Mouse (Mus musculus): ENCODE data around the gene Bsg. TPM values are rescaled to one million over a fixed set of nuclear protein-coding genes. Genes with fewer than 3 reads are reported as not detected.

Bsg gene
- polyA plus RNA-seq, 1 experiment from 2014 or later, result 500 TPM

DNA sequence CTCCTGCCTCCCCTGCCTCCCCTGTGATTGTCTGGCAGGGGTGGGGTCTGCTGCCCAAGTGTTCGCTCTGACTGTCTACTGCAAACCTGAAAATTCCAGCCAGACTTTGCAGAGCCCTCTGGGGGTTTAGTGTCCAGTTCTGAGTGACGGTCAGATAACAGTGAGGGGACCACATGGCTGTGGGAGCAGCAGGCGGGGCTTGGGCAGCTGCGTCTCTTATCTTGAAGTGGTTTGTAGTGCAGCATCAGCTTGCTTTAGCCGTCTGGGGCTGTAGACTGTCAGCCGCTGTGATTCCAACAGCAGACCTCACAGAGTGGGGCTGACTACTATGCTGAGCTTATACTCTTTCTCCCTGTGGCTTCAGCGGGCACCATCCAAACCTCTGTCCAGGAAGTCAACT is 5.0 kb downstream of the Bsg start:
- no peak for ATAC-seq (ENCODE audit: low FRiP score)
- Histone ChIP-seq H3K4me1 (peaks cover 33% of the 10 kb centered on the region), H3K9ac (no peak overlapping the region), H3K4me3 (replicated peaks) (no peak overlapping the region), H3K9me3 (no peaks in the 10 kb centered on the region), H3K27ac (no peak overlapping the region), H3K4me2 (no peak overlapping the region), H3K27me3 (peaks cover 5% of the 10 kb centered on the region; the same call in 1 of the 2 replicates), H3K36me3 (replicated peaks) (peaks cover 53% of the 10 kb centered on the region)
- WGBS, result 84% methylated on average over 7 of the region's 7 CpGs

DNA sequence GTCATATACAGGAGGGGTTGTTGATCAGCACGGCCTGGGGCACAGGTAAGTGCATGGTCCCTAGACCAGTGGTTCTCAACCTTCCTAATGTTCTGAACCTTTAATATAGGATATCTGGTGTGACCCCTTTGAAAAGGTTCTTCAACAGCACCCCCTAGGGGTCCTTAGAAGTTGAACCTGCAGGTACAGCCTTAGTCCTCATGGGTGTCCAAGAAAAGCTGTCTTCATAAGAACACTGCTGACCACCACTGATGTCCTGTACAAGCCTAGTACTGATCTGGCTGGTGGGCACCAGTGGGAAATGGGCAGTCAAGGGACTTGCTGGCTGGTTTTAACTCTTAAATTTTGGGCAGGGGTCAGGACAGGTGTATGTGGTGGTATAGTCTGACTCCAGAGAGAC is 7.7 kb downstream of the Bsg start:
- H3K9me3 ChIP-seq, result no peaks in the 10 kb centered on the region
- no peak overlapping the region for H3K4me3 ChIP-seq (replicated peaks)
- peaks cover 33% of the 10 kb centered on the region for H3K27me3 ChIP-seq
- peaks cover 16% of the 10 kb centered on the region for H3K4me1 ChIP-seq
- no peak for ATAC-seq (ENCODE audit: low FRiP score)
- H3K36me3 ChIP-seq (replicated peaks), result peaks cover 45% of the 10 kb centered on the region
- H3K4me2 ChIP-seq, result no peak overlapping the region
- H3K9ac ChIP-seq, result no peak overlapping the region
- H3K27ac ChIP-seq, result no peak overlapping the region
- 80% methylated on average over 1 of the region's 1 CpGs for whole genome bisulfite sequencing

DNA sequence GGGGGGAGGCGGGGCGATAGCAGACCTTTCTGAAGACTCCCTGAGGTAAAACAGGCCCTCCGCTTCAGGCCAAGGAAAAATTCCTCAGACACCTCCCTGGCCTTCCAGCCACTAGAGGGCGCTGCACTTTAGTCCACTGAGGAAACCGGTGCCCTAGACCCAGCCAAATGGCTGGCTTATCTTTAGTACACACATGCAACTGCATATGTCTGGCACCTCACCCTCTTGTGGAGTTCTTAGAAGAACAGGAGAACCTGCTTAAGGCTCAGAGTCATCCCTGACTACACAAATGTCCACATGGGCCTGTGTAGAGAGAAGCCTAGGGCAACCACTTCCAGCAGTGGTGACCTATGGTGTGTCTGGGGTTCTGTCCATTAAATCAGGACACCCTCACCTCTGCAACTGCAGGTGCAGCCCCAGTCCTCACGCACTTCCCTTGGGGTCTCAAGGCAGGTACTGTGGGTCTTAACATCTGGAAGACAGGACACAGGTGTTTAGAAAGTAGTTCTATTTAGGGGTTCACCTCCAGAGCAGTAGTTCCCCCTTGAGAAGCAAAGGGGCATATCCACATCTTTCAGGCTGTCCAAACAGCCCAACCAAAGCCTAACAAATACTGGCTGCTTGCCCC is 8.3 kb downstream of the Bsg start:
- Histone ChIP-seq H3K27ac (peak overlapping the region; percentile 42; the same call in 1 of the 2 replicates), H3K9me3 (no peaks in the 10 kb centered on the region), H3K4me3 (replicated peaks) (no peak overlapping the region), H3K4me1 (peaks cover 16% of the 10 kb centered on the region), H3K36me3 (replicated peaks) (peaks cover 42% of the 10 kb centered on the region), H3K9ac (no peak overlapping the region), H3K27me3 (peaks cover 39% of the 10 kb centered on the region), H3K4me2 (no peak overlapping the region)
- ATAC-seq (ENCODE audit: low FRiP score), result no peak
- 13% methylated on average over 4 of the region's 6 CpGs for WGBS

DNA sequence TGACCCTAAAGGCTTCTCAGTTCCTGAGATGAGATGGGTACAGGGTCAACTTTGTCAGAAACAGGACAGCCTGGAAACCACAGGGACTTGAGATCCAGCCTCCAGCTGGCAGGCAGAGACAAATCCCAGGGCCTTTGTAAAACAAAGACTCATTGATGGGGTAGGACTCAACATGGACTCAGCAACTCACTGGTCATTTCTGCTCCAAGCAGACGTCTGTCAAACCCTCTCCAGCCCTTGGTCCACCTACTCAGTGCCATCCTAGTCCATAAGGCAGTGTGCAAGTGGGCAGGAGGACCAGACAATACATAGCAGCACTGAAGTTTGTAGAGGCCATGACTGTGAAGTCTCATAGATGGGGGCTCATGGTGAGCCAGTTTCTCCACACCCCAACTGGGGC is 8.9 kb downstream of the Bsg start:
- no peak overlapping the region for H3K4me3 ChIP-seq (replicated peaks)
- H3K27ac ChIP-seq, result no peak overlapping the region; the same call in 1 of the 2 replicates
- H3K9me3 ChIP-seq, result no peaks in the 10 kb centered on the region
- 33% methylated on average over 1 of the region's 1 CpGs for WGBS
- no peak overlapping the region for H3K4me2 ChIP-seq
- H3K4me1 ChIP-seq, result peaks cover 16% of the 10 kb centered on the region
- peaks cover 42% of the 10 kb centered on the region for H3K36me3 ChIP-seq (replicated peaks)
- H3K27me3 ChIP-seq, result peaks cover 44% of the 10 kb centered on the region
- no peak overlapping the region for H3K9ac ChIP-seq
- no peak for ATAC-seq (ENCODE audit: low FRiP score)

DNA sequence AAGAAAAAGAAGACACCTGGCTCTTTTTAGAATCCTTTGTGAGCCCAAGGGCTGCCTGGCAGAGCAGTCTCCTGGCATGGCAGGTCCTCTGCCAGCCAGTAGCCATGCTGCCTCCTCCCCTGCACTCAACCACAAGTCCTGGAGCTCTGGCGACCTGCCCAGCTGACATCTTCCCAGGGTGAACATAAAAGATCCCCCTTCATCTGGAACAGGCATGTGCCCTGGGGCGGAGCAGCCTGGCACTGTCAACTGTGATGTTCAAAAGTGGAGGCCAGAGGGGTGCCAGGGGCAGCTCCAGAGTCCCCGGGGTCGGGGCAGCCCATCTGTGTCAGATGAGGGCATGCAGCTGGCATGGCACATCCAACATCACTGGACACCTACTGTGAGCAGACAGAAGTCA is 10.7 kb downstream of the Bsg start:
- ATAC-seq (ENCODE audit: low FRiP score), result no peak
- Histone ChIP-seq H3K9ac (no peak overlapping the region), H3K4me2 (no peak overlapping the region), H3K4me1 (peaks cover 16% of the 10 kb centered on the region), H3K27ac (no peak overlapping the region), H3K9me3 (no peaks in the 10 kb centered on the region), H3K27me3 (peaks cover 62% of the 10 kb centered on the region), H3K4me3 (replicated peaks) (no peak overlapping the region), H3K36me3 (replicated peaks) (peaks cover 26% of the 10 kb centered on the region)
- WGBS, result 72% methylated on average over 4 of the region's 4 CpGs

DNA sequence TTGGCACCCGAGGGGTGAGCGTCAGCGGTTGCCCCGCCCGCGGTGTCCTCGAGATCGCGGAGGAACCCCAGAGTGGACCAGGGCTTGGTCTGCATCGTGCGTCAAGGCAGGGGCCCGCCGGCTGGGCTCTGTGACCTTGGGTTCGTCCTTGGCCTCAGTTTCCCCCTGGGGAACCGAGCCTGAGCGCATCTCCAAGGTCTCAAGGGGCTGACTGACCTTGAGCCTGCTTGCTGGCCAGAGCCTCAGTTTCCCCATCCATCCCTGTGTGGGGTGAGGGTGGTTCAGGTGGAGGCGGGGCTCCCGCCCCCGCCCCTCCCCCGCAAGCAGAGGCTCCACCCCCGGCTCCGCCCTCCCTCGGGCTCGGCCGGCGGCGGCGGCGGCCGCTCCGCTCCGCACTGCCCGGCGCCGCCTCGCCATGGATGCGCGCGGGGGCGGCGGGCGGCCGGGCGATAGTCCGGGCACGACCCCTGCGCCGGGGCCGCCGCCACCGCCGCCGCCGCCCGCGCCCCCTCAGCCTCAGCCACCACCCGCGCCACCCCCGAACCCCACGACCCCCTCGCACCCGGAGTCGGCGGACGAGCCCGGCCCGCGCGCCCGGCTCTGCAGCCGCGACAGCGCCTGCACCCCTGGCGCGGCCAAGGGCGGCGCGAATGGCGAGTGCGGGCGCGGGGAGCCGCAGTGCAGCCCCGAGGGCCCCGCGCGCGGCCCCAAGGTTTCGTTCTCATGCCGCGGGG is 12.1 kb downstream of the Bsg start, which contains the start of gene Hcn2:
Hcn2 (plus strand) TSS at position 381 of the 734 bp plus-strand sequence.
- Histone ChIP-seq H3K9ac (peak within 1 kb of the TSS; percentile 68), H3K9me3 (no peaks in the 10 kb centered on the region), H3K4me1 (peaks cover 16% of the 10 kb centered on the region), H3K27me3 (peaks cover 71% of the 10 kb centered on the region), H3K4me2 (peak within 1 kb of the TSS; percentile 93), H3K27ac (no peak within 1 kb of the TSS), H3K4me3 (replicated peaks) (peak within 1 kb of the TSS; percentile 63), H3K36me3 (replicated peaks) (peaks cover 12% of the 10 kb centered on the region)
- WGBS, result 2% methylated on average over 37 of the region's 91 CpGs
- ATAC-seq (ENCODE audit: low FRiP score), result peak; percentile 73

DNA sequence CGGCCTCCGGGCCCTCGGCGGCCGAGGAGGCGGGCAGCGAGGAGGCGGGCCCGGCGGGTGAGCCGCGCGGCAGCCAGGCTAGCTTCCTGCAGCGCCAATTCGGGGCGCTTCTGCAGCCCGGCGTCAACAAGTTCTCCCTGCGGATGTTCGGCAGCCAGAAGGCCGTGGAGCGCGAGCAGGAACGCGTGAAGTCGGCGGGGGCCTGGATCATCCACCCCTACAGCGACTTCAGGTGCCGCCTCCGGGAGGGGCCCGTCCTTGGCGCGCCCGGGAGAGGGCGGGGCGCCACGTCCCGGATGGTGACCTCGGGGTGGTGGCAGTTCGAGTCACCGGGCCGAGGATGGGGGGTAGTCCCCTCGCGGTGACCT is 12.7 kb downstream of the Bsg start:
- peaks cover 71% of the 10 kb centered on the region for H3K27me3 ChIP-seq
- H3K27ac ChIP-seq, result no peak overlapping the region
- H3K4me1 ChIP-seq, result peaks cover 16% of the 10 kb centered on the region
- H3K4me2 ChIP-seq, result peak overlapping the region; percentile 93
- H3K4me3 ChIP-seq (replicated peaks), result peak overlapping the region; percentile 63
- no peaks in the 10 kb centered on the region for H3K9me3 ChIP-seq
- peak; percentile 37 for ATAC-seq (ENCODE audit: low FRiP score)
- H3K9ac ChIP-seq, result peak overlapping the region; percentile 68
- peaks cover 6% of the 10 kb centered on the region; the same call in 1 of the 2 replicates for H3K36me3 ChIP-seq (replicated peaks)
- WGBS, result 1% methylated on average over 41 of the region's 44 CpGs

DNA sequence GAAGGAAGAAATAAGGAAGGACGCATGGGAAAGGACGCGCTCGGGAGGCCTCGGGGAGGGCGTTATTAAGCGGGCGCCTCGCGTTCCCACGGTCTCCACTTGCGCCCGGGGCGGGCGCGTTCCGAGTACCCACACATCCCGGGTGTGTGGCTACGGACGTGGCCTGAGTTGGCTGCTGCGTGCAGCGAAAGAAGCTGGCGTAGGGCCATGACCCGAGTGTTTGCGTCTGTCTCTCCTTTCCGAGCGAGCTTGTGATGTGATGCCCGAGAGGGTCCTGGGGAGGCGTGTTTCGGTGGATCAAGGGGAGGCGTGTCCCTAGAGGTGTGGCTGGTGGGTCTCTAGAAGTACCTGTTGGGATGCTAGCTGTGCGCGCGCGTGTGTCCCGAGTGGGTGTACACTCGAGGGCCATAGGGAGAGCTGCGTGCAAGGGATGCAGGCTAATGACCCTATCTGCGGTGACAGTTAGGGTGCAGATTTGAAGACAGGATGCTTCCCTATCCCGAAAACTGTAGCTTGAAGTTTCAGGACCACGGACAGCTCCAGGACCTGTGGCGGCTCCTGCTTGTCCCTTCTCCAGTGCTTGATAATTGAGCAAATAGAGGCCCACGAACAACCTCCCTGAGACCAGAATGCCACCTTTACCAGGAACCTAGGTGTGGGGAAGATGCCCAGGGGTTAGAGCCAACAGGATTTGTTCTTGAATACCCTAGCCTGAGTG is 13.5 kb downstream of the Bsg start:
- 2% methylated on average over 43 of the region's 43 CpGs for WGBS
- ATAC-seq (ENCODE audit: low FRiP score), result no peak
- no peaks in the 10 kb centered on the region for H3K9me3 ChIP-seq
- no peak overlapping the region for H3K27ac ChIP-seq
- H3K9ac ChIP-seq, result no peak overlapping the region
- peak overlapping the region; percentile 93 for H3K4me2 ChIP-seq
- no peaks in the 10 kb centered on the region for H3K36me3 ChIP-seq (replicated peaks)
- H3K4me3 ChIP-seq (replicated peaks), result peak overlapping the region; percentile 63
- peaks cover 75% of the 10 kb centered on the region for H3K27me3 ChIP-seq
- peaks cover 16% of the 10 kb centered on the region for H3K4me1 ChIP-seq

DNA sequence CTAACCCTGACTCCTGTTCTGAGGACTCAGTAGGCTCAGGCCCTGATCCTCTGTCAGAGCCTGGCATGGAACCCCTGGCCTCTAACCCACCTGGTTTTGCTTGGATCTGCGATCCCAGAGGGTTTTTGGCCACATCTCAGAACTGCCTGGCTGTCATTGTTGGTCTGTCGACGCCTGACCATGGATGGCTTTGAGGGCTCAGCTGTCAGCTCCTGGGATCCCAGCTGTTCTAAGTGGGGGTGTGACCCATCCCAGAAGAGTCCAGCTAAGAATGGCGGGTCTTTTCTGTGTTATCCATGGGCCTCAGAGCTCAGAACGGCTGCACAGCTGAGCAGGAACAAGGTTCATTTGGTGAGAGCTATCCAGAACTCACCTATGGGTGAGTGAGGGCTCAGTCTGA is 16.8 kb downstream of the Bsg start:
- H3K9ac ChIP-seq, result no peak overlapping the region
- no peaks in the 10 kb centered on the region for H3K36me3 ChIP-seq (replicated peaks)
- peaks cover 15% of the 10 kb centered on the region for H3K4me1 ChIP-seq
- H3K27ac ChIP-seq, result no peak overlapping the region
- H3K4me2 ChIP-seq, result no peak overlapping the region
- H3K9me3 ChIP-seq, result no peaks in the 10 kb centered on the region
- H3K27me3 ChIP-seq, result peaks cover 51% of the 10 kb centered on the region
- H3K4me3 ChIP-seq (replicated peaks), result no peak overlapping the region
- WGBS, result 69% methylated on average over 5 of the region's 5 CpGs
- ATAC-seq (ENCODE audit: low FRiP score), result no peak

DNA sequence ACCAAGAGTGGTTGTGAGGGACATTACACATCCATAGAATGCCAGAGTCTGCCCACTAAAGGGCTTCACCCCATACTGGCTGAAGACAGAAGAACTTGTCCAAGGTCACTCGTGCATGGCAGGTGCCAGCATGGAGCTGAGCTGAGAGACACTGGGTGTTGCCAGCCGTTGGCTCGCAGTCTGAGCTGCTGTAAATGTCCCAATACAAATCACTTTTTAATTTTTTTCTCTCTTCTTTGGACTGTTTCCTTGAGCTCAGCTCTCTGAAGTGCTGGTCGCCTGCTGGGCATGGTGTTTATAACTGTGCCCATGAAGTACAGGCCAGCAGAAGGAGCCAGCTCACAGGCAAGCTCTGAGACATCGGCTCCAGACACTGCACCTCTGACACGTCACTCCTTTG is 18.8 kb downstream of the Bsg start:
- Histone ChIP-seq H3K4me1 (0 out of 2 replicates have a peak, but pooled peaks cover under 1% of the 10 kb centered on the region), H3K27ac (no peak overlapping the region), H3K27me3 (peaks cover 32% of the 10 kb centered on the region), H3K9me3 (no peaks in the 10 kb centered on the region), H3K4me3 (replicated peaks) (no peak overlapping the region), H3K36me3 (replicated peaks) (no peaks in the 10 kb centered on the region), H3K4me2 (no peak overlapping the region), H3K9ac (no peak overlapping the region)
- no peak for ATAC-seq (ENCODE audit: low FRiP score)
- WGBS, result 67% methylated on average over 6 of the region's 6 CpGs

DNA sequence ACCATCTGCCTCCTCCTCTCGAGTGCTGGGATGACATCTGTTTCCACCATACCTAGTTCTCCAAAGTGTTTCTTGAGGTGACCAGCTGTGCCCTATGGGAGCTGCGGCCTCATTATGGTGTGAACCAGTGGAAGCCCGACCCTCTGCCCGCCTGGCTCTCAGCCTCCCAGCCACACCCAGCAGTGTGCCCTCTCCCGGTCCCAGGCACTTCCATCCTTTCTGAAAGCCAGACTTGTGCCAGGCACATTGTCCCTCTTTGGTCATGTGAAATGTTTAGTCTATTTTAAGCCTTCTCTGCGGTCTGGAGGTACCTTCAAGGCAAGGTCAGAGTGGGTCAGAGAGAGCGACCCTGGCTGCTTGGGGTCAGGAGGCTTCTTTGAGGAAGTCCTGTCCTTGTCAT is 19.4 kb downstream of the Bsg start:
- Histone ChIP-seq H3K4me1 (no peaks in the 10 kb centered on the region), H3K4me2 (no peak overlapping the region), H3K36me3 (replicated peaks) (no peaks in the 10 kb centered on the region), H3K27me3 (peaks cover 25% of the 10 kb centered on the region), H3K27ac (no peak overlapping the region), H3K9ac (no peak overlapping the region), H3K4me3 (replicated peaks) (no peak overlapping the region), H3K9me3 (no peaks in the 10 kb centered on the region)
- ATAC-seq (ENCODE audit: low FRiP score), result no peak
- 91% methylated on average over 7 of the region's 7 CpGs for WGBS

DNA sequence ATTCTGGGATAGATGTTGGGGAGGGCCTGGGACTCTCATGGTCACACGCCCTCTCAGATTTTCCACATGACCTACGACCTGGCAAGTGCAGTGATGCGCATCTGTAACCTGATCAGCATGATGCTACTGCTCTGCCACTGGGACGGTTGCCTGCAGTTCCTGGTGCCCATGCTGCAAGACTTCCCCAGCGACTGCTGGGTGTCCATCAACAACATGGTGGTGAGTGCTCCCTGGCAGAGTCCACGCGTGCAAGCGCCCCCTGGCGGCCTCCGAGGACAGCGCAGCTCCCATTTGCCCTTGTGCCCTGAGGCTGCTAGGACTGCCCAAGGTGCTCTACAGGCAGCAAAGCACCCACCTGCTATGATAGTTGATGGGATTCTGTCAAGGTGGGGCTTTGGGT is 21.8 kb downstream of the Bsg start:
- Histone ChIP-seq H3K4me3 (replicated peaks) (no peak overlapping the region), H3K27me3 (peaks cover 3% of the 10 kb centered on the region; the same call in 1 of the 2 replicates), H3K9ac (no peak overlapping the region), H3K4me1 (no peaks in the 10 kb centered on the region), H3K9me3 (no peaks in the 10 kb centered on the region), H3K36me3 (replicated peaks) (no peaks in the 10 kb centered on the region), H3K27ac (no peak overlapping the region), H3K4me2 (no peak overlapping the region)
- no peak for ATAC-seq (ENCODE audit: low FRiP score)
- WGBS, result 34% methylated on average over 11 of the region's 11 CpGs

Measured in forebrain, embryonic 12.5 days (tissue).